Mouse (Mus musculus) liver, postnatal 0 days (tissue): ENCODE data around the gene Dnajc6. TPM values are rescaled to one million over a fixed set of nuclear protein-coding genes. Genes with fewer than 3 reads are reported as not detected.

Experiments used
- ATAC-seq: fragments of 200-750 bp; cut with Nextera tagmentation; 2 replicates; pipeline ENCODE4 v1.8.0; 2017; ENCODE audit warnings: mild to moderate bottlenecking, moderate library complexity
- DNase-seq: peaks from one replicate; pipeline ENCODE4 v3.0.0-alpha.2; 2016
- H3K27ac ChIP-seq: fragments of 300-500 bp; sonication (generic); 2 replicates; pipeline ENCODE4 v1.5.1; 2014; ENCODE audit warnings: antibody characterized with exemption, moderate library complexity, mild to moderate bottlenecking, low read depth
- H3K27me3 ChIP-seq: fragments of 300-500 bp; sonication (generic); 2 replicates; pipeline ENCODE4 v1.6.1; 2014; ENCODE audit warnings: low read length, control low read depth, mixed read lengths; ENCODE audit not compliant: insufficient read depth
- H3K36me3 ChIP-seq: fragments of 300-500 bp; sonication (generic); replicated peaks from 2 replicates; pipeline ENCODE4 v1.6.1; 2014; ENCODE audit warnings: mild to moderate bottlenecking, control low read depth, low read length, moderate library complexity, mixed read lengths; ENCODE audit not compliant: insufficient read depth
- H3K4me1 ChIP-seq: fragments of 300-500 bp; sonication (generic); 2 replicates; pipeline ENCODE4 v1.6.1; 2014; ENCODE audit warnings: antibody characterized with exemption, mild to moderate bottlenecking, control low read depth; ENCODE audit not compliant: insufficient read depth
- H3K4me2 ChIP-seq: fragments of 300-500 bp; sonication (generic); 2 replicates; pipeline ENCODE4 v1.6.1; 2014; ENCODE audit warnings: low read depth, mild to moderate bottlenecking, low read length, moderate library complexity, mixed read lengths
- H3K4me3 ChIP-seq: fragments of 300-500 bp; sonication (generic); 2 replicates; pipeline ENCODE4 v1.5.1; 2014; ENCODE audit warnings: low read depth, low read length
- H3K9ac ChIP-seq: fragments of 300-500 bp; sonication (generic); replicated peaks from 2 replicates; pipeline ENCODE4 v1.6.1; 2014; ENCODE audit warnings: mild to moderate bottlenecking, moderate library complexity
- H3K9me3 ChIP-seq: fragments of 300-500 bp; sonication (generic); 2 replicates; pipeline ENCODE4 v1.6.1; 2016; ENCODE audit warnings: mild to moderate bottlenecking, control low read depth, low read length, mixed read lengths
- CTCF ChIP-seq: sonication (generic); IDR thresholded peaks from 2 replicates; pipeline ENCODE4 v1.5.1; 2016; ENCODE audit warnings: antibody characterized with exemption, low read depth
- EP300 ChIP-seq: IDR thresholded peaks from 2 replicates; pipeline ENCODE4 v1.6.1; 2016; ENCODE audit warnings: antibody characterized with exemption, low read depth, mild to moderate bottlenecking
- WGBS: fragments of 180-500 bp; shearing (Covaris S2); extraction: QIAGEN DNeasy Blood & Tissue Kit; methylation state at CpG from one replicate; pipeline ENCODE4 v1.1.7; 2014; ENCODE audit not compliant: insufficient replicate concordance; 5-methylcytosine and 5-hydroxymethylcytosine counted together
- polyA plus RNA-seq: library from polyadenylated mRNA; unstranded; fragments of >200 nt; fragmentation: Nextera tagmentation; extraction: Ambion mirVana; gene quantifications from 2 replicates; pipeline ENCODE4 v1.2.1, GENCODE M21; 2015

The Dnajc6 gene
- polyA plus RNA-seq, 1 experiment from 2014 or later: 0.16 TPM

DNA sequence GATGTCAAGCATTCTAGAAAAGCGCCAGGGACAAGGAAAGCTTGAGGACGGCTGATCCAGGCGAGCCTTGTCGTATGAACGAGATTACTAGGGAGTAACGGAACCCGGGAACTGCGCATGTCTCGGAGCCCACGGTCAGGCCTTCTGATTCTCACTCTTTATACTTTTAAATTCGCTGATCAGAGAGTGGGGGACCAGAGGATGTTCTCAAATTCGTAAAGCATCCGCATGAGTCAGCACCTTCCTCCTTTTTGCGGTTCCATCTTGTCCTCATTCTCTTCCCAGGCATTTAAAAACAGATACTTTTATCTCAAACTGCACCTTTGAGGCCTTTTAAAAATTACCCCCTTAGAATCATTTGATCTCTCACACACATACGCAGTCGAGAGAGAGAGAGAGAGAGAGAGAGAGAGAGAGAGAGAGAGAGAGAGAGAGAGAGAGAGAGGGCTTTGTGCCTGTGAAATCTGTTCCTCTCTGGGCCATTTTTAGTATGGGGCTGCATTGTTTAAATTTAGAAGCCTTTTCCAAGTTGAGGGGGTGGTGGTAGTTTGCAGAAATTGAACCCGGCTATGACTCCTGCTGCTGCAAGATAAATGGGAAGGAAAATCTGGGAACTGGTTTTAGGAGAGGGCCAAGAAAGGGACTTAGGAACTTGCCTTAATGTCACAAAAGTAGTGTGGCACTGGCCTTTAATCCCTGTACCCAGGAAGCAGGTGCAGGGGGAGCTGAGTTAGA lies 20.2 kb downstream of the Dnajc6 start:
- WGBS: 82% methylated on average over 17 of the region's 17 CpGs

DNA sequence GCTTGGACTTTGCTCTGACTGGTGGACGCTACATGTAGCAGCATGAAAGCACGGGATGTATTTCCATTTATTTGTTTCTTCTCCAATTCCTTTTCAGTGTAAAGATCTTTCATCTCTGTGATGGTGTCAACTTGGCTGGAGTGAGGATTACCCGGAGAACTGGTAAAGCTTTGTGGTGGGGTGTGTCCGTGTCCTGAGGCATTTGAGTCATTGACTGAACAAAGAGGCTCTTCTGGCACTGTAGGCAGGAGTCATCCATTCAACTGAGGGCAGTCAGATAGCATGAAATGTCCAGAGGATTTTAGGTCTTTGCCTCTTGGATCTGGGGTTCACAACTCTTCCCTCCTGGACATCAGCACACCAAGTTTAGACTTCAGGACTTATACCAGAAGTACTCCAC lies 35.5 kb downstream of the Dnajc6 start:
- Histone ChIP-seq H3K4me1 (no peaks in the 10 kb centered on the region), H3K27me3 (no peaks in the 10 kb centered on the region), H3K27ac (no peak overlapping the region), H3K36me3 (no peaks in the 10 kb centered on the region), H3K9ac (no peak overlapping the region), H3K9me3 (no peaks in the 10 kb centered on the region), H3K4me3 (no peak overlapping the region), H3K4me2 (no peak overlapping the region)
- WGBS: 78% methylated on average over 4 of the region's 4 CpGs
- TF ChIP-seq EP300 (no peak), CTCF (no peak)
- no peak for DNase-seq
- ATAC-seq: no peak

More for the DNA sequence above, 20.2 kb downstream of the Dnajc6 start:
- H3K36me3 ChIP-seq: no peaks in the 10 kb centered on the region
- H3K4me2 ChIP-seq: no peak overlapping the region
- H3K4me1 ChIP-seq: no peaks in the 10 kb centered on the region
- no peak for ATAC-seq
- no peak overlapping the region for H3K4me3 ChIP-seq
- no peak for TF ChIP-seq CTCF
- no peak for TF ChIP-seq EP300
- no peak for DNase-seq
- no peaks in the 10 kb centered on the region for H3K27me3 ChIP-seq
- H3K9ac ChIP-seq: no peak overlapping the region
- H3K27ac ChIP-seq: no peak overlapping the region
- no peaks in the 10 kb centered on the region for H3K9me3 ChIP-seq

DNA sequence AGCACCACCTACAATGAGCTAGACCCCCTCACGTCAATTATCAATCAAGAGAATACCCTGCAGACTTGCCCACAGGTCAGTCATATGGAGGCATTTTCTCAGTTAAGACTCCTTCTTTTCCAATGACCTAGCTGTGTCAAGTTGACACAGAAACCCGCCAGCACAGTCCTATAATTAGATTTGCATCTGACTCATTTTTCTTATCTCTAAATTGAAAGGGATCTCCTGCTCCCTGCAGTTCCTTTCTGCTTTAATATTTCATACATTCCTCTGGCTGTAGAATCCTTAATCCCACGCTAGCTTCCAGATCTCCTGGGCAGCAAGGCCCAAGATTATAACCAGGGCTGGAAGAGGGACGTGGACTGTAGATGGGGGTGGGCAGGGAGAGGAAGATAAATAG lies 44.1 kb downstream of the Dnajc6 start:
- Histone ChIP-seq H3K27me3 (no peaks in the 10 kb centered on the region), H3K27ac (no peak overlapping the region), H3K4me1 (no peaks in the 10 kb centered on the region), H3K36me3 (no peaks in the 10 kb centered on the region), H3K9me3 (no peaks in the 10 kb centered on the region), H3K4me2 (no peak overlapping the region), H3K9ac (no peak overlapping the region), H3K4me3 (no peak overlapping the region)
- TF ChIP-seq CTCF: no peak
- no peak for TF ChIP-seq EP300
- WGBS: 64% methylated on average over 4 of the region's 4 CpGs
- no peak for ATAC-seq
- DNase-seq: no peak

DNA sequence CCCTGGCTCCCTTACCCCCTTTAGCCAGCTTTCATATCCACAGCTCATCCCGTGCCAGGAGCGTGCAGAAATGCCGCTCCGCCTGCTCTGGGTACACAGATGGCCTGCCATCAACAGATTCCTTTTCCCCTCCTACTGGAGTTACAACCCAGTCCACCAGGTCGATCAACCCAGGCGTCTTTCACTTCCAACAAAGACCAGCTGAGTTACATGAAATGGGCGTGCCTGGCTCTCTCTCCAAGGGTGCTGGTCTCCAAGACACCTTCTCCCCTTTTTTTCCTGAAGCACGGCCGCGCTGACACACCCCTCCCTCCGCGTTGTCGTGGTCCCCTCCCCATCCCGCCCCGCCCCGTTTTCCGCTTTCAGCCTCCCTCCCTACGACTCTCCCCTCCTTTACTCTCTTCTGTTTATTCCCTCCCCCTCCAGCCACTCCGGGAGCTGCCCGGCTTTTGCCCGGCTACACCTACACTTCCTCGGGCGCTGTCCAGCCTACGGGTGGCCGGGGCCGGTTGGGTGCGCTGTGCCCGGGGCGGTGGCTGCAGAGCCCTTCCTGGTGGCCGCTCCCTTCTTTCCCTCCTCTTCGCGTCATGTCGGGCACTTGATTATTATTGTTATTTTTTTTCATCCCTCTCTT lies 53.6 kb downstream of the Dnajc6 start:
- ATAC-seq (no peak), DNase-seq (peak; percentile 37)
- no peaks in the 10 kb centered on the region for H3K36me3 ChIP-seq
- no peaks in the 10 kb centered on the region for H3K9me3 ChIP-seq
- H3K4me3 ChIP-seq: no peak overlapping the region
- peak overlapping the region; percentile 44 for H3K4me2 ChIP-seq
- H3K27ac ChIP-seq: no peak overlapping the region
- no peak for TF ChIP-seq CTCF
- TF ChIP-seq EP300: no peak
- H3K27me3 ChIP-seq: peaks cover 18% of the 10 kb centered on the region
- H3K9ac ChIP-seq: no peak overlapping the region
- WGBS: 4% methylated on average over 33 of the region's 33 CpGs
- H3K4me1 ChIP-seq: no peaks in the 10 kb centered on the region

DNA sequence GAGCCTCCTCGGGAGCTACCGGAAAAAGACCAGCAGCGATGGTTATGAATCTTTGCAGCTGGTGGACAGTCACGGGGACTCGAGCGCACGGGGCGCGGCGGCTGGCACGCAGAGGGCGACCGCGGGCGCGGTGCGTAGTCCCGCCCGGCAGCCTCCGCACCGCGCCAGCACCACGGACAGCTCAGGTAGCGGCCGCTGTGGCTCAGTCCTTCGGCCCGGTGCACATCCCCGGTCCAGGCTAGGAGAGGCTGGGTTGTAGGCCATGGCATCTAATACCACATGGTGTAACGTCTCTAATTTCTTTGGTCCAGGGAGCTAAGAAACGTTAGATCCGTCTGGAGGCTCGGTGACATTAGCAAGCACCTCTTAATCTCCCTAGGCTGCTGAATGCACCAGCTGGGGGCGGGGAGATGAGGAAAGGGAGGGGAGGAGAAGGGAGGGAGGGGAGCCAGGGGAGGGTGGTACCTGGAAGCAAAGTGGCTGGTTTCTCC lies 54.3 kb downstream of the Dnajc6 start:
- Histone ChIP-seq H3K36me3 (no peaks in the 10 kb centered on the region), H3K27ac (no peak overlapping the region), H3K27me3 (peaks cover 18% of the 10 kb centered on the region), H3K9me3 (no peaks in the 10 kb centered on the region), H3K9ac (no peak overlapping the region), H3K4me2 (peak overlapping the region; percentile 44), H3K4me1 (no peaks in the 10 kb centered on the region), H3K4me3 (0 out of 2 replicates have a peak overlapping the region, but pooled peaks have one; percentile 20)
- WGBS: 1% methylated on average over 33 of the region's 33 CpGs
- peak; percentile 51 for DNase-seq
- no peak for TF ChIP-seq EP300
- TF ChIP-seq CTCF: no peak
- ATAC-seq: peak; percentile 57

DNA sequence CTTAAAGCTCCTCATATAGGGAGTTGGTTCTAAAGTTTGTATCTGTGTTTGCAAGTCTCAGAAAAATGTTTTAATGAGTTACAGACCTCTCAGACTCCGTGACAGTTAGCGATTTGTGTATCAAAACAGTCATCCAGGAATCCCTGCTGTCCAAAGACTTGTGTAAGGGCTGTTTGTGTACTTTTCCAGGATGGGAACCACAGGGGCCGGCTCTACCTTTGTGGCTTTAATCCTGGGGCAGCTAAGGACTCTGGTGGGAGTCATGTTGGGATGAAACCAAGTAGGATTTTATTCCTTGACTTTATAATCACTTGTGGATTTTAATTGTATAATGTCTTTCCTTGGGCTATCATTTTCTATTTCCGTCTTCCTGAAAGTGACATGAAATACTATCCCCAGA lies 55.0 kb downstream of the Dnajc6 start:
- H3K36me3 ChIP-seq: no peaks in the 10 kb centered on the region
- no peak overlapping the region for H3K9ac ChIP-seq
- H3K27me3 ChIP-seq: peaks cover 18% of the 10 kb centered on the region
- no peak overlapping the region for H3K27ac ChIP-seq
- H3K4me2 ChIP-seq: no peak overlapping the region
- H3K9me3 ChIP-seq: no peaks in the 10 kb centered on the region
- TF ChIP-seq CTCF (no peak), EP300 (no peak)
- DNase-seq: no peak
- no peaks in the 10 kb centered on the region for H3K4me1 ChIP-seq
- WGBS: 24% methylated on average over 4 of the region's 4 CpGs
- no peak overlapping the region for H3K4me3 ChIP-seq
- ATAC-seq: no peak
